Mouse (Mus musculus): Measurements from ENCODE around the gene Ndufa4l2.

The Ndufa4l2 gene

GRCm38 (mm10) chr10:127509837-127510701 is 4.7 kb upstream of the Ndufa4l2 start:
- DNase-seq (ENCODE audit: low spot score in 2 of 2) = no peak

GRCm38 (mm10) chr10:127510895-127511617 is 3.7 kb upstream of the Ndufa4l2 start:
- no peak for DNase-seq (ENCODE audit: low spot score in 2 of 2)

- peak; percentile 77 to 87 for DNase-seq (ENCODE audit: low spot score in 2 of 2)
Measured at GRCm38 (mm10) chr10:127511634-127512306, 3.0 kb upstream of the Ndufa4l2 start.

- DNase-seq (ENCODE audit: low spot score in 2 of 2) = no peak
Measured at GRCm38 (mm10) chr10:127512307-127512666, 2.5 kb upstream of the Ndufa4l2 start.

- DNase-seq (ENCODE audit: low spot score in 2 of 2) = peak; percentile 90 to 95
Measured at GRCm38 (mm10) chr10:127512813-127513212, 2.0 kb upstream of the Ndufa4l2 start.

GRCm38 (mm10) chr10:127513501-127514091 is 1.2 kb upstream of the Ndufa4l2 start:
- no peak for DNase-seq (ENCODE audit: low spot score in 2 of 2)

- no peak for DNase-seq (ENCODE audit: low spot score in 2 of 2)
Measured at GRCm38 (mm10) chr10:127514111-127514698, 562 bp upstream of the Ndufa4l2 start.

- no peak for DNase-seq (ENCODE audit: low spot score in 2 of 2)
Measured at GRCm38 (mm10) chr10:127515271-127515982, 660 bp downstream of the Ndufa4l2 start.

GRCm38 (mm10) chr10:127515983-127516459 is 1.3 kb downstream of the Ndufa4l2 start:
- DNase-seq (ENCODE audit: low spot score in 2 of 2) = no peak

- no peak for DNase-seq (ENCODE audit: low spot score in 2 of 2)
Measured at GRCm38 (mm10) chr10:127516576-127517260, 2.0 kb downstream of the Ndufa4l2 start.

- DNase-seq (ENCODE audit: low spot score in 2 of 2) = no peak
Measured at GRCm38 (mm10) chr10:127517941-127518340, 3.2 kb downstream of the Ndufa4l2 start.

GRCm38 (mm10) chr10:127519041-127519701 is 4.4 kb downstream of the Ndufa4l2 start:
- no peak for DNase-seq (ENCODE audit: low spot score in 2 of 2)

GRCm38 (mm10) chr10:127519903-127520713 is 5.3 kb downstream of the Ndufa4l2 start:
- DNase-seq (ENCODE audit: low spot score in 2 of 2) = no peak

- no peak for DNase-seq (ENCODE audit: low spot score in 2 of 2)
Measured at GRCm38 (mm10) chr10:127520714-127521357, 6.1 kb downstream of the Ndufa4l2 start.

- DNase-seq (ENCODE audit: low spot score in 2 of 2) = no peak
Measured at GRCm38 (mm10) chr10:127521611-127522080, 6.9 kb downstream of the Ndufa4l2 start.

GRCm38 (mm10) chr10:127522088-127522581 is 7.4 kb downstream of the Ndufa4l2 start, which contains the start of gene Shmt2:
Gene Shmt2, minus strand, starts transcription at chr10:127522444.
- DNase-seq (ENCODE audit: low spot score in 2 of 2) = peak; percentile 73 to 81

- no peak for DNase-seq (ENCODE audit: low spot score in 2 of 2)
Measured at GRCm38 (mm10) chr10:127524646-127525255, 10.0 kb downstream of the Ndufa4l2 start.
